Mouse (Mus musculus): ENCODE results near the gene Rpl14.

- TF ChIP-seq CTCF (IDR thresholded peaks at IDR 0.05) (no peak), EP300 (IDR thresholded peaks at IDR 0.05) (no peak)
Measured at GRCm38 (mm10) chr9:120619347-120619708, 48.1 kb downstream of the Rpl14 start.
